Mouse (Mus musculus): ENCODE data around the gene Slpi. TPM values are rescaled to one million over a fixed set of nuclear protein-coding genes. Genes with fewer than 3 reads are reported as not detected.
A peak's percentile ranks its signal among the peaks of the same experiment; 100 is the strongest.

The Slpi gene
- polyA plus RNA-seq, 1 experiment from 2014 or later = 4.3 TPM

- peaks cover 38% of the 10 kb centered on the region for H3K27me3 ChIP-seq
- H3K36me3 ChIP-seq = peaks cover 19% of the 10 kb centered on the region; the same call in 1 of the 2 replicates
- no peak overlapping the region for H3K27ac ChIP-seq
- H3K4me2 ChIP-seq = no peak overlapping the region
- H3K9me3 ChIP-seq = no peaks in the 10 kb centered on the region
- 72% methylated on average over 12 of the region's 12 CpGs for WGBS
- H3K4me1 ChIP-seq = peaks cover 17% of the 10 kb centered on the region
- no peak for ATAC-seq (ENCODE audit: insufficient number of reproducible peaks, low FRiP score, low TSS enrichment, low read depth)
- no peak overlapping the region for H3K9ac ChIP-seq
- no peak overlapping the region for H3K4me3 ChIP-seq
Observed at GRCm38 (mm10) chr2:164396911-164397310, 8.0 kb upstream of the Slpi start.

- Histone ChIP-seq H3K36me3 (peaks cover 19% of the 10 kb centered on the region; the same call in 1 of the 2 replicates), H3K4me1 (peaks cover 9% of the 10 kb centered on the region), H3K4me2 (no peak overlapping the region), H3K4me3 (no peak overlapping the region), H3K27me3 (peaks cover 30% of the 10 kb centered on the region), H3K27ac (no peak overlapping the region), H3K9me3 (no peaks in the 10 kb centered on the region), H3K9ac (no peak overlapping the region)
- WGBS = 87% methylated on average over 7 of the region's 7 CpGs
- ATAC-seq (ENCODE audit: insufficient number of reproducible peaks, low FRiP score, low TSS enrichment, low read depth) = no peak
Observed at GRCm38 (mm10) chr2:164396076-164396475, 7.2 kb upstream of the Slpi start.

- peaks cover 17% of the 10 kb centered on the region for H3K4me1 ChIP-seq
- H3K9me3 ChIP-seq = no peaks in the 10 kb centered on the region
- H3K27me3 ChIP-seq = peaks cover 14% of the 10 kb centered on the region
- no peak overlapping the region for H3K9ac ChIP-seq
- H3K27ac ChIP-seq = no peak overlapping the region
- ATAC-seq (ENCODE audit: insufficient number of reproducible peaks, low FRiP score, low TSS enrichment, low read depth) = no peak
- 79% methylated on average over 29 of the region's 29 CpGs for WGBS
- no peak overlapping the region for H3K4me3 ChIP-seq
- peaks cover 11% of the 10 kb centered on the region; the same call in 1 of the 2 replicates for H3K36me3 ChIP-seq
- no peak overlapping the region for H3K4me2 ChIP-seq
Observed at GRCm38 (mm10) chr2:164393126-164393525, 4.2 kb upstream of the Slpi start.

- peaks cover 29% of the 10 kb centered on the region for H3K27me3 ChIP-seq
- 2% methylated on average over 30 of the region's 30 CpGs for WGBS
- H3K36me3 ChIP-seq = no peaks in the 10 kb centered on the region; the same call in 1 of the 2 replicates
- H3K4me3 ChIP-seq = peak overlapping the region; percentile 49
- H3K4me2 ChIP-seq = peak overlapping the region; percentile 81
- ATAC-seq (ENCODE audit: insufficient number of reproducible peaks, low FRiP score, low TSS enrichment, low read depth) = peak; percentile 50; the same call in 1 of the 2 replicates
- H3K4me1 ChIP-seq = peaks cover 33% of the 10 kb centered on the region
- no peaks in the 10 kb centered on the region for H3K9me3 ChIP-seq
- 0 out of 2 replicates have a peak overlapping the region, but pooled peaks have one; percentile 20 for H3K9ac ChIP-seq
- H3K27ac ChIP-seq = peak overlapping the region; percentile 84
Observed at GRCm38 (mm10) chr2:164389499-164389898, 604 bp upstream of the Slpi start.

GRCm38 (mm10) chr2:164386953-164387352 lies 1.9 kb downstream of the Slpi start:
- peaks cover 40% of the 10 kb centered on the region for H3K4me1 ChIP-seq
- H3K4me2 ChIP-seq = peak overlapping the region; percentile 15; the same call in 1 of the 2 replicates
- peak overlapping the region; percentile 54; the same call in 1 of the 2 replicates for H3K27ac ChIP-seq
- H3K36me3 ChIP-seq = no peaks in the 10 kb centered on the region; the same call in 1 of the 2 replicates
- no peaks in the 10 kb centered on the region for H3K9me3 ChIP-seq
- H3K4me3 ChIP-seq = no peak overlapping the region
- H3K9ac ChIP-seq = no peak overlapping the region
- WGBS = 12% methylated on average over 8 of the region's 8 CpGs
- no peak for ATAC-seq (ENCODE audit: insufficient number of reproducible peaks, low FRiP score, low TSS enrichment, low read depth)
- H3K27me3 ChIP-seq = peaks cover 22% of the 10 kb centered on the region

- peaks cover 40% of the 10 kb centered on the region for H3K4me1 ChIP-seq
- H3K27me3 ChIP-seq = peaks cover 22% of the 10 kb centered on the region
- H3K36me3 ChIP-seq = no peaks in the 10 kb centered on the region; the same call in 1 of the 2 replicates
- H3K4me2 ChIP-seq = peak overlapping the region; percentile 15
- H3K9me3 ChIP-seq = no peaks in the 10 kb centered on the region
- ATAC-seq (ENCODE audit: insufficient number of reproducible peaks, low FRiP score, low TSS enrichment, low read depth) = peak; percentile 69
- H3K4me3 ChIP-seq = no peak overlapping the region
- 12% methylated on average over 17 of the region's 18 CpGs for WGBS
- peak overlapping the region; percentile 54 for H3K27ac ChIP-seq
- no peak overlapping the region for H3K9ac ChIP-seq
Observed at GRCm38 (mm10) chr2:164385927-164386763, 2.8 kb downstream of the Slpi start.

- Histone ChIP-seq H3K4me2 (no peak overlapping the region), H3K27ac (no peak overlapping the region), H3K9me3 (no peaks in the 10 kb centered on the region), H3K9ac (no peak overlapping the region), H3K36me3 (no peaks in the 10 kb centered on the region), H3K4me1 (peaks cover 29% of the 10 kb centered on the region), H3K4me3 (no peak overlapping the region), H3K27me3 (peaks cover 19% of the 10 kb centered on the region)
- 47% methylated on average over 11 of the region's 11 CpGs for WGBS
- ATAC-seq (ENCODE audit: insufficient number of reproducible peaks, low FRiP score, low TSS enrichment, low read depth) = no peak
Observed at GRCm38 (mm10) chr2:164383656-164384399, 5.1 kb downstream of the Slpi start.

- Histone ChIP-seq H3K4me3 (no peak overlapping the region), H3K27ac (no peak overlapping the region), H3K36me3 (no peaks in the 10 kb centered on the region), H3K4me1 (peaks cover 22% of the 10 kb centered on the region), H3K9me3 (no peaks in the 10 kb centered on the region), H3K27me3 (peaks cover 15% of the 10 kb centered on the region), H3K9ac (no peak overlapping the region), H3K4me2 (no peak overlapping the region)
- 63% methylated on average over 3 of the region's 3 CpGs for WGBS
- ATAC-seq (ENCODE audit: insufficient number of reproducible peaks, low FRiP score, low TSS enrichment, low read depth) = no peak
Observed at GRCm38 (mm10) chr2:164382971-164383370, 5.9 kb downstream of the Slpi start.

- Histone ChIP-seq H3K27ac (no peak overlapping the region), H3K4me2 (no peak overlapping the region), H3K4me3 (no peak overlapping the region), H3K9ac (no peak overlapping the region), H3K36me3 (no peaks in the 10 kb centered on the region), H3K4me1 (peaks cover 16% of the 10 kb centered on the region), H3K27me3 (peaks cover 8% of the 10 kb centered on the region; the same call in 1 of the 2 replicates), H3K9me3 (no peaks in the 10 kb centered on the region)
- 74% methylated on average over 8 of the region's 8 CpGs for WGBS
- ATAC-seq (ENCODE audit: insufficient number of reproducible peaks, low FRiP score, low TSS enrichment, low read depth) = no peak
Observed at GRCm38 (mm10) chr2:164381726-164382125, 7.2 kb downstream of the Slpi start.

GRCm38 (mm10) chr2:164377478-164378426 lies 11.1 kb downstream of the Slpi start:
- H3K4me3 ChIP-seq = no peak overlapping the region
- no peak overlapping the region for H3K9ac ChIP-seq
- H3K27me3 ChIP-seq = no peaks in the 10 kb centered on the region
- ATAC-seq (ENCODE audit: insufficient number of reproducible peaks, low FRiP score, low TSS enrichment, low read depth) = no peak
- H3K36me3 ChIP-seq = no peaks in the 10 kb centered on the region
- H3K27ac ChIP-seq = no peak overlapping the region
- H3K4me2 ChIP-seq = no peak overlapping the region
- no peaks in the 10 kb centered on the region for H3K4me1 ChIP-seq
- H3K9me3 ChIP-seq = no peaks in the 10 kb centered on the region
- 82% methylated on average over 15 of the region's 15 CpGs for WGBS

- WGBS = 35% methylated on average over 4 of the region's 4 CpGs
Observed at GRCm38 (mm10) chr2:164373187-164373586, 15.7 kb downstream of the Slpi start.

More at GRCm38 (mm10) chr2:164373187-164373586, 15.7 kb downstream of the Slpi start:
- ATAC-seq (ENCODE audit: insufficient number of reproducible peaks, low FRiP score, low TSS enrichment, low read depth) = no peak
- Histone ChIP-seq H3K27ac (no peak overlapping the region), H3K36me3 (no peaks in the 10 kb centered on the region), H3K4me3 (no peak overlapping the region), H3K4me1 (no peaks in the 10 kb centered on the region), H3K9ac (no peak overlapping the region), H3K4me2 (no peak overlapping the region), H3K27me3 (no peaks in the 10 kb centered on the region), H3K9me3 (no peaks in the 10 kb centered on the region)
